Mouse (Mus musculus) bone marrow, adult 2 months (tissue): Measurements from ENCODE around the gene Pdgfra.

ENCODE experiments used
- CTCF ChIP-seq: fragments of 200-500 bp; IDR thresholded peaks from 2 replicates; pipeline ENCODE4 v1.5.1; 2011; ENCODE audit warnings: low read length, control low read depth; ENCODE audit not compliant: control insufficient read depth, insufficient read depth
- POLR2A ChIP-seq: fragments of 200-500 bp; IDR thresholded peaks from 2 replicates; pipeline ENCODE4 v1.6.1; 2011; ENCODE audit warnings: low read depth, mild to moderate bottlenecking, control low read depth, low read length, borderline replicate concordance; ENCODE audit not compliant: control insufficient read depth

DNA sequence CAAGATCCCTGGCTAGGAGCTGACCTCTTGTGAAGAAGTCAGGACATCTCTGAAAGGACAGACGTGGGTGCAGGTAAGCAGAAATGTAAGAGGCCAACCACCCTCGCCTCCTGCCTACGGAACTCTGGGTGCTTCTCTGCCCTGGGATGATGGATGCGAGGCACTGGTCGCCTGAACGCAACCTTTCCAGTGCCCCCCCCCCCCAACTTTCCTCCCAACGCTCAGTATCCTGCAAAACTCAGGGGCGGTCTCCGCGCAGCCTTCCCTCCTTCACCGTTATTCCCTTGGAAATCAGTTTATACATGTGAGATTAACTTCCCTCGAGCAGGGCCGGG is 1.5 kb downstream of the Pdgfra start:
- TF ChIP-seq POLR2A = no peak
- TF ChIP-seq CTCF = no peak
